Mouse (Mus musculus) heart, embryonic 14.5 days (tissue): ENCODE measurements around the gene Duoxa1. TPM values are rescaled to one million over a fixed set of nuclear protein-coding genes. Genes with fewer than 3 reads are reported as not detected.

Experiments used
- ATAC-seq: fragments of 200-750 bp; cut with Nextera tagmentation; 2 replicates; pipeline ENCODE4 v1.8.0; 2017; ENCODE audit warnings: low read depth, moderate TSS enrichment; ENCODE audit not compliant: insufficient number of reproducible peaks, insufficient read depth, low FRiP score
- H3K27ac ChIP-seq, 2 experiments: fragments of 200-500 bp in 1 of 2; fragments of 300-500 bp in 1 of 2; sonication (generic) in 1 of 2; replicated peaks in 1 of 2; 2 replicates each; pipeline ENCODE4 v1.5.1; 2012 to 2014; ENCODE audit warnings: low read depth in 2 of 2, low read length in 2 of 2, control low read depth in 1 of 2, mild to moderate bottlenecking in 1 of 2, mixed read lengths in 1 of 2; ENCODE audit not compliant: control insufficient read depth in 1 of 2, insufficient read depth in 1 of 2
- H3K27me3 ChIP-seq: fragments of 300-500 bp; sonication (generic); 2 replicates; pipeline ENCODE4 v1.6.1; 2014; ENCODE audit warnings: mild to moderate bottlenecking, low read length, control low read depth; ENCODE audit not compliant: control insufficient read depth, insufficient read depth
- H3K36me3 ChIP-seq: fragments of 300-500 bp; sonication (generic); 2 replicates; pipeline ENCODE4 v1.6.1; 2014; ENCODE audit warnings: mild to moderate bottlenecking, control low read depth, low read length, mixed read lengths; ENCODE audit not compliant: control insufficient read depth, insufficient read depth
- H3K4me1 ChIP-seq, 2 experiments: fragments of 200-500 bp in 1 of 2; fragments of 300-500 bp in 1 of 2; sonication (generic) in 1 of 2; 2 replicates each; pipeline ENCODE4 v1.6.1; 2012 to 2014; ENCODE audit warnings: low read length in 2 of 2, control low read depth in 1 of 2, mixed read lengths in 1 of 2; ENCODE audit not compliant: control insufficient read depth in 2 of 2, insufficient read depth in 2 of 2
- H3K4me2 ChIP-seq: fragments of 300-500 bp; sonication (generic); 2 replicates; pipeline ENCODE4 v1.6.1; 2014; ENCODE audit warnings: mild to moderate bottlenecking, low read length
- H3K4me3 ChIP-seq, 2 experiments: fragments of 200-500 bp in 1 of 2; fragments of 300-500 bp in 1 of 2; sonication (generic) in 1 of 2; 2 replicates each; pipeline ENCODE4 v1.5.1; 2012 to 2014; ENCODE audit warnings: low read length in 2 of 2, mild to moderate bottlenecking in 2 of 2, control low read depth in 1 of 2, low read depth in 1 of 2, moderate library complexity in 1 of 2; ENCODE audit not compliant: control insufficient read depth in 1 of 2, insufficient read depth in 1 of 2
- H3K9ac ChIP-seq: fragments of 300-500 bp; sonication (generic); 2 replicates; pipeline ENCODE4 v1.6.1; 2014; ENCODE audit warnings: mild to moderate bottlenecking, low read length
- H3K9me3 ChIP-seq: fragments of 300-500 bp; sonication (generic); 2 replicates; pipeline ENCODE4 v1.6.1; 2016; ENCODE audit warnings: low read length, control low read depth; ENCODE audit not compliant: control insufficient read depth
- WGBS: fragments of 180-500 bp; shearing (Covaris S2); extraction: QIAGEN DNeasy Blood & Tissue Kit; methylation state at CpG from one replicate; pipeline ENCODE4 v1.1.7; 2014; 5-methylcytosine and 5-hydroxymethylcytosine counted together
- polyA plus RNA-seq: library from polyadenylated mRNA; unstranded; fragments of >200 nt; fragmentation: Nextera tagmentation; extraction: Ambion mirVana; gene quantifications from 2 replicates; pipeline ENCODE4 v1.2.1, GENCODE M21; 2014

Duoxa1 gene
- polyA plus RNA-seq = not detected in 2 replicates

DNA sequence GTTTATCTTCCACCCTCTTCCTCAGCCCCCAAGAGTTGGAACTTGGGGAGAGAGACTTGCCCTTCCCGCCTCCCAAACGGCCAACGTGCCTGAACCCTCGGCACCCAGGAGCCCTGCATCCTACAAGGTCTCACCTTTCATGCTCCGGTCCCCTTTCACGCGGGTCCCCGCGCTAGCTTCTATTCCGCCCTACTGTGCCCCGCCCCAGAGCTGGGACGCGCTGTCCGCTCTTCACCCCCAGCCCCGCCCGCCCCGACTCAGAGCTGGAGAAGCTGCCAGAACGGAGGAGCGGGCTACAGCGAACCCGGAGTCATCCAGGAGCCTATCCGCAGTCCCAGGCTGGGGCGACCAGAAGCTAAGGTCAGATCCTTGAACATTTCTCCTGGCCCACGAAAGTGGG is at the start of gene Duoxa1:
TSS of gene Duoxa1 (minus strand) at position 195 of the 400 bp plus-strand sequence.
- Histone ChIP-seq H3K4me2 (peak within 1 kb of the TSS; percentile 61), H3K9me3 (no peaks in the 10 kb centered on the region), H3K9ac (peak within 1 kb of the TSS; percentile 6; the same call in 1 of the 2 replicates), H3K4me1 (peaks cover 7 to 11% of the 10 kb centered on the region in 2 experiments; a peak in 3 of 4 replicates), H3K27me3 (peaks cover 83% of the 10 kb centered on the region), H3K36me3 (no peaks in the 10 kb centered on the region), H3K4me3 (peak within 1 kb of the TSS; percentile 21 to 30), H3K27ac (no peak within 1 kb of the TSS)
- no peak for ATAC-seq
- 2% methylated on average over 24 of the region's 24 CpGs for WGBS

DNA sequence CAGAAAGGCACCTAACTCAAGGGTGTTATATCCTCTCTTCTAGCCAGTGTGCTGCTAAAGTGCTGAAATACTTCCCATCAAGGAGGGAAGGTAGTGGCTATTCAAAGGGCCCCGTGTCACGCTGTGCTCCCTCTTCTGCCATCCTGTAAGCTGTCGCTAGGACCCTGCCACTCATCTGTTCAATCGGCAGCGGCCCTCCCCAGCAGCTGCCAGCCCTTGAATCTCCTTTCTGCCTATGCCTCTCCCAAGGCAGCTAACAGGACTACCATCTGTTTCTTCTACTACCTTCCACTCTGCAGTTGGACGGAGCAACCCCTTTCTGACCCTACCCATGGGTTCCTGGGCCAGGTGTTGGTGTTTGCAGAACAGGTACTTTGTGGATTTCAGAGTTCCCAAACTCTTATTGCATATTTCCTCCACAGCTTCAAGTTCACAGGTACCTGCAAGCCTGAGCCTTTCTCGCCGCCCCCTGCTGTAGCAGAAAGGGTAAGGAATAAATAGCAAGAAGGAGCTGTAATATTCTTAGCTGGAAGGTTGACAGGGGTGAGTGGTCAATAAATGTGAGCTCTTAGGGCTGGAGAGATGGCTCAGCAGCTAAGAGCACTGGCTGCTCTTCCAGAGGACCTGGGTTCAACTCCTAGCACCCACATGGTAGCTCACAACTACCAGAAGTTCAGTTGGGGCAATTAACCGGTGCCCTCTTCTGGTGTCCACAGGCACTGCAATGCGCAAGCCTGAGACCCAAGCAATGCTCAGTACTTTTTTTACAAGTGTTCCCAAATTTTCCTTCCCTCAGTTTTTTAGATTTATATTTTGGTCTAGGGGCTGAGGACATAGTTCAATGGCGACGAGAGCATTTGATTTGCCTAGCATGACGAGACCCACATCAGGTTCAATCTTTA is 49.3 kb upstream of the Duoxa1 start:
- Histone ChIP-seq H3K9me3 (no peaks in the 10 kb centered on the region), H3K4me1 (peaks cover 7 to 12% of the 10 kb centered on the region in 2 experiments; a peak in 3 of 4 replicates), H3K9ac (no peak overlapping the region), H3K36me3 (peaks cover 12% of the 10 kb centered on the region; the same call in 1 of the 2 replicates), H3K27me3 (no peaks in the 10 kb centered on the region), H3K4me3 (no peak overlapping the region), H3K4me2 (no peak overlapping the region), H3K27ac (no peak overlapping the region)
- whole genome bisulfite sequencing = 84% methylated on average over 13 of the region's 13 CpGs
- no peak for ATAC-seq

GRCm38 (mm10) chr2:122361868-122362621 is 48.5 kb upstream of the Duoxa1 start:
- Histone ChIP-seq H3K4me2 (no peak overlapping the region), H3K4me3 (no peak overlapping the region), H3K27me3 (no peaks in the 10 kb centered on the region), H3K9me3 (no peaks in the 10 kb centered on the region), H3K4me1 (peaks cover 3 to 6% of the 10 kb centered on the region in 2 experiments; a peak in 3 of 4 replicates), H3K36me3 (peaks cover 18% of the 10 kb centered on the region), H3K27ac (no peak overlapping the region), H3K9ac (no peak overlapping the region)
- no peak for ATAC-seq
- 61% methylated on average over 10 of the region's 10 CpGs for WGBS

- no peak overlapping the region for H3K4me2 ChIP-seq
- H3K4me1 ChIP-seq = no peaks in the 10 kb centered on the region; a peak in 1 of 4 replicates
- no peak overlapping the region for H3K4me3 ChIP-seq
- H3K9ac ChIP-seq = no peak overlapping the region
- 83% methylated on average over 6 of the region's 6 CpGs for WGBS
- H3K27ac ChIP-seq = no peak overlapping the region
- no peaks in the 10 kb centered on the region for H3K27me3 ChIP-seq
- no peaks in the 10 kb centered on the region for H3K9me3 ChIP-seq
- peaks cover 22% of the 10 kb centered on the region for H3K36me3 ChIP-seq
- no peak for ATAC-seq
These were observed 47.7 kb upstream of the Duoxa1 start for GRCm38 (mm10) chr2:122361181-122361580.

GRCm38 (mm10) chr2:122360310-122360709 is 46.8 kb upstream of the Duoxa1 start:
- H3K27me3 ChIP-seq = no peaks in the 10 kb centered on the region
- H3K4me2 ChIP-seq = no peak overlapping the region
- no peak for ATAC-seq
- no peak overlapping the region for H3K4me3 ChIP-seq
- no peak overlapping the region for H3K9ac ChIP-seq
- WGBS = 71% methylated on average over 6 of the region's 6 CpGs
- no peaks in the 10 kb centered on the region for H3K9me3 ChIP-seq
- peaks cover 25% of the 10 kb centered on the region for H3K36me3 ChIP-seq
- no peak overlapping the region for H3K27ac ChIP-seq
- no peaks in the 10 kb centered on the region; a peak in 1 of 4 replicates for H3K4me1 ChIP-seq

- no peak for ATAC-seq
- no peaks in the 10 kb centered on the region for H3K27me3 ChIP-seq
- no peak overlapping the region for H3K9ac ChIP-seq
- H3K36me3 ChIP-seq = peaks cover 27% of the 10 kb centered on the region
- no peak overlapping the region for H3K27ac ChIP-seq
- no peak overlapping the region for H3K4me3 ChIP-seq
- peaks cover 8 to 24% of the 10 kb centered on the region in 2 experiments; a peak in 3 of 4 replicates for H3K4me1 ChIP-seq
- H3K4me2 ChIP-seq = no peak overlapping the region
- WGBS = 84% methylated on average over 3 of the region's 3 CpGs
- H3K9me3 ChIP-seq = no peaks in the 10 kb centered on the region
These were observed 42.7 kb upstream of the Duoxa1 start for GRCm38 (mm10) chr2:122356187-122356586.

- H3K4me1 ChIP-seq = peaks cover 8 to 24% of the 10 kb centered on the region in 2 experiments; a peak in 3 of 4 replicates
- no peak overlapping the region for H3K9ac ChIP-seq
- H3K36me3 ChIP-seq = peaks cover 27% of the 10 kb centered on the region
- H3K27ac ChIP-seq = no peak overlapping the region
- no peak for ATAC-seq
- no peak overlapping the region for H3K4me3 ChIP-seq
- H3K27me3 ChIP-seq = no peaks in the 10 kb centered on the region
- WGBS = 74% methylated on average over 5 of the region's 5 CpGs
- H3K4me2 ChIP-seq = no peak overlapping the region
- no peaks in the 10 kb centered on the region for H3K9me3 ChIP-seq
These were observed 41.9 kb upstream of the Duoxa1 start for GRCm38 (mm10) chr2:122355389-122355788.
